In the genomic region with DNA sequence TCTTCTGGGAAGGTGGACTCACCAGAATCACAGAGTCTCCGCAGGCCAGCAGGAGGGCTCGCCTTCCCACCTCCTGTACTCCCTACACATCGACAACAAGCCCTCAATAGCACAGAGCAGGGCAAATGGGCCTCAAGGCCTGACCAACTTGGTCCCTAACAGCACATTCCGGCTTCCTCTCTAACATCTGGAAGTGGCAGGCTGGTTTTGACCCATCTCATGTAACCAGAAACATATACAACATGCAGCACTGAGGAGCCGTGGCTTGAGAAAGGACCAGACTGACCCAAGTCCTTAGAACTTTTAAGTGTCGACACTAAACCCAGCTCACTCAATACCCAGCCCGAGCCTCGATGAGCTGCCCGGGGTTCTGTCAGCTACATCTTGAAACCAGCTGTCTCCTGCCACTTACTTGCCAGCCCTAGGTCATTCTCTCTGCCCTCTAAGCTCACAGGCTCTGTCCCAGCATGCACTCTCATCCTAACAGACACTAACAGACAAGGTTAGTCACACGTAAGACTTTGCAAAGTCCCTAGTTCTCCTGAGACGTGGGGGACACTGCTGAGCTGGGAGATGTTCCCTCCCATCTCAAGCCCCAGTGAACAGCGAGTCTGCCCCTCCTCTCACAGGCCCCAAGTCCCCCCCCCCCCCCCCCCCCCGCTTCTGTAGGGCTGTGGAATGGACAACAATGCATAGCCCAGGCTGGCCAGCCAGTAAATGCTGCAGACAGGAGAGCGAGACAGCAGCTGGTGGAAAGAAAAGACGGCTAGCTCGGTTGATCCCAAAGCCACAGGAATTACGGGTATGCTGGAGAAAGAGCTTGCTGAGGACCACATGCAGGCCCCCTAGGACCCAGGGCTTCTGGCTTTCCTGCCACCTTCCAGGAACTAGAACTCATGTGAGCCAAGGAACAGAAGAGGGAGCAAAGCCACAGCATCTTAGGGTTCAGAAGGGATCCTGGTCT, we compare ENCODE assay signal across 8 mouse cellular contexts. TPM values are rescaled to one million over a fixed set of nuclear protein-coding genes. Genes with fewer than 3 reads are reported as not detected.
A peak's percentile ranks its signal among the peaks of the same experiment; 100 is the strongest.
DNase-seq lines count a peak whose midpoint lies in the region; ATAC-seq and TF ChIP-seq lines count a peak whose summit lies in the region.

No protein-coding gene starts in this region.

- peak overlapping the region; percentile 87 for H3K27ac ChIP-seq in gastrocnemius, adult 2 months
- peak overlapping the region; percentile 92 for H3K27ac ChIP-seq in forebrain, embryonic 13.5 days
- peak overlapping the region; percentile 62; the same call in 1 of the 2 replicates for H3K27ac ChIP-seq in liver, embryonic 15.5 days (replicated peaks)

- no peaks in the 10 kb centered on the region for H3K9me3 ChIP-seq in forebrain, embryonic 13.5 days (replicated peaks)
- no peaks in the 10 kb centered on the region for H3K9me3 ChIP-seq in liver, embryonic 15.5 days (replicated peaks)

- peak overlapping the region; percentile 34 for H3K4me3 ChIP-seq in gastrocnemius, adult 2 months
- no peak overlapping the region for H3K4me3 ChIP-seq in forebrain, embryonic 13.5 days
- no peak overlapping the region for H3K4me3 ChIP-seq in liver, embryonic 15.5 days (replicated peaks)

- H3K36me3 ChIP-seq in forebrain, embryonic 13.5 days (ENCODE audit: poor library complexity, severe bottlenecking) = no peaks in the 10 kb centered on the region; the same call in 1 of the 2 replicates
- 0 out of 2 replicates have a peak, but pooled peaks cover 5% of the 10 kb centered on the region for H3K36me3 ChIP-seq in liver, embryonic 15.5 days (replicated peaks)

- no peaks in the 10 kb centered on the region for H3K27me3 ChIP-seq in forebrain, embryonic 13.5 days
- H3K27me3 ChIP-seq in liver, embryonic 15.5 days = no peaks in the 10 kb centered on the region

- WGBS in forebrain, embryonic 13.5 days = 14% methylated on average over 17 of the region's 17 CpGs
- WGBS in liver, embryonic 15.5 days (ENCODE audit: insufficient replicate concordance) = 45% methylated on average over 17 of the region's 17 CpGs

- H3K4me1 ChIP-seq in forebrain, embryonic 13.5 days = peaks cover 87% of the 10 kb centered on the region
- H3K4me1 ChIP-seq in liver, embryonic 15.5 days (replicated peaks) = peaks cover 67% of the 10 kb centered on the region

- peak overlapping the region; percentile 21 for H3K9ac ChIP-seq in forebrain, embryonic 13.5 days
- no peak overlapping the region for H3K9ac ChIP-seq in liver, embryonic 15.5 days

- no peak; the same call in 1 of the 2 replicates for ATAC-seq in forebrain, embryonic 13.5 days
- no peak for ATAC-seq in liver, embryonic 15.5 days (ENCODE audit: insufficient read depth)

- no peak for TF ChIP-seq CTCF in gastrocnemius, adult 2 months (IDR thresholded peaks at IDR 0.05)

- intact Hi-C loops in gastrocnemius, adult 2 months (cut with DNase I) = loop anchor here (2.0 kb wide), 1 partner anchor 45 kb away; no protein-coding TSS in a partner anchor

- no peak for DNase-seq in gastrocnemius, adult 2 months
- DNase-seq in gastrocnemius, adult 8-10 months (ENCODE audit: low spot score in 2 of 2) = no peak
- DNase-seq in 416B (ENCODE audit: low read depth) = peak; percentile 33
- no peak for DNase-seq in spleen, postnatal 4 days (ENCODE audit: low spot score in 2 of 2)
- no peak for DNase-seq in layer of hippocampus, postnatal 14 days (ENCODE audit: low spot score in 2 of 2)
- no peak for DNase-seq in MN1 (ENCODE audit: low spot score)

- peak overlapping the region; percentile 47 for H3K4me2 ChIP-seq in forebrain, embryonic 13.5 days
- no peak overlapping the region for H3K4me2 ChIP-seq in liver, embryonic 15.5 days

RNA-seq across cellular contexts. Expression of gene Ski, which starts 48.3 kb away (rescaled TPM):
- total RNA-seq in gastrocnemius, adult 2 months (2021) = 10 to 100 TPM; 28.5 to 35.6 TPM
- total RNA-seq in gastrocnemius, adult 8-10 months (2022) = 10 to 100 TPM; 25.8 to 29.6 (median 28.3) TPM
- 11.3 and 12.0 TPM in 2 replicates for polyA plus RNA-seq in forebrain, embryonic 13.5 days (2015; fragmentation: Nextera tagmentation; extraction: Ambion mirVana)
- 2.1 and 2.6 TPM in 2 replicates for polyA plus RNA-seq in liver, embryonic 15.5 days (2015; fragmentation: Nextera tagmentation; extraction: Ambion mirVana)
- 100 to 1,000 TPM; 115 to 117 TPM for total RNA-seq in layer of hippocampus, postnatal 14 days (2021)
